Mouse (Mus musculus) adrenal gland, adult 8-10 months (tissue): Measurements from ENCODE around the gene Gpr157. TPM values are rescaled to one million over a fixed set of nuclear protein-coding genes. Genes with fewer than 3 reads are reported as not detected.

Experiments used
- DNase-seq: peaks from one replicate; pipeline ENCODE4 v3.0.0; 2022
- total RNA-seq, 4 experiments: library from RNA; stranded (reverse); gene quantifications; 2 replicates each; pipeline ENCODE4 v1.2.4; 2022

Gene Gpr157
- total RNA-seq, 4 experiments from 2014 or later: 1.4 to 3.3 (median 2.3) TPM

GRCm38 (mm10) chr4:150112867-150113266 is 25.7 kb downstream of the Gpr157 start:
- peak; percentile 25 for DNase-seq

- DNase-seq: no peak
These were observed 27.4 kb downstream of the Gpr157 start for GRCm38 (mm10) chr4:150114505-150115061.

- no peak for DNase-seq
These were observed 30.1 kb downstream of the Gpr157 start for GRCm38 (mm10) chr4:150117311-150117710.

GRCm38 (mm10) chr4:150118163-150118562 is 31.0 kb downstream of the Gpr157 start:
- DNase-seq: no peak

- no peak for DNase-seq
These were observed 31.9 kb downstream of the Gpr157 start, which contains the start of gene Slc2a5 for GRCm38 (mm10) chr4:150119055-150119454. TSS of gene Slc2a5 (plus strand) at chr4:150119283.

GRCm38 (mm10) chr4:150119640-150120039 is 32.5 kb downstream of the Gpr157 start:
- no peak for DNase-seq

GRCm38 (mm10) chr4:150120173-150120833 is 33.1 kb downstream of the Gpr157 start:
- no peak for DNase-seq

- DNase-seq: no peak
These were observed 34.3 kb downstream of the Gpr157 start for GRCm38 (mm10) chr4:150121430-150121829.

- no peak for DNase-seq
These were observed 35.3 kb downstream of the Gpr157 start for GRCm38 (mm10) chr4:150122476-150122875.

GRCm38 (mm10) chr4:150126373-150126772 is 39.2 kb downstream of the Gpr157 start:
- no peak for DNase-seq

- DNase-seq: no peak
These were observed 40.7 kb downstream of the Gpr157 start for GRCm38 (mm10) chr4:150127894-150128293.

GRCm38 (mm10) chr4:150128571-150128970 is 41.4 kb downstream of the Gpr157 start:
- DNase-seq: no peak

GRCm38 (mm10) chr4:150130661-150131060 is 43.5 kb downstream of the Gpr157 start:
- DNase-seq: no peak

GRCm38 (mm10) chr4:150132692-150133271 is 45.6 kb downstream of the Gpr157 start:
- peak; percentile 57 for DNase-seq

GRCm38 (mm10) chr4:150135254-150135653 is 48.1 kb downstream of the Gpr157 start:
- no peak for DNase-seq

- peak; percentile 53 for DNase-seq
These were observed 49.5 kb downstream of the Gpr157 start for GRCm38 (mm10) chr4:150136693-150137092.

- no peak for DNase-seq
These were observed 50.4 kb downstream of the Gpr157 start for GRCm38 (mm10) chr4:150137368-150138083.

GRCm38 (mm10) chr4:150138084-150138543 is 50.9 kb downstream of the Gpr157 start:
- peak; percentile 92 for DNase-seq

- DNase-seq: no peak
These were observed 51.9 kb downstream of the Gpr157 start for GRCm38 (mm10) chr4:150139090-150139489.

- no peak for DNase-seq
These were observed 53.2 kb downstream of the Gpr157 start for GRCm38 (mm10) chr4:150140346-150140745.

GRCm38 (mm10) chr4:150144242-150144641 is 57.1 kb downstream of the Gpr157 start:
- DNase-seq: no peak

- DNase-seq: no peak
These were observed 59.1 kb downstream of the Gpr157 start for GRCm38 (mm10) chr4:150146286-150146685.

GRCm38 (mm10) chr4:150151045-150151444 is 63.9 kb downstream of the Gpr157 start:
- DNase-seq: no peak
